In the genomic region with DNA sequence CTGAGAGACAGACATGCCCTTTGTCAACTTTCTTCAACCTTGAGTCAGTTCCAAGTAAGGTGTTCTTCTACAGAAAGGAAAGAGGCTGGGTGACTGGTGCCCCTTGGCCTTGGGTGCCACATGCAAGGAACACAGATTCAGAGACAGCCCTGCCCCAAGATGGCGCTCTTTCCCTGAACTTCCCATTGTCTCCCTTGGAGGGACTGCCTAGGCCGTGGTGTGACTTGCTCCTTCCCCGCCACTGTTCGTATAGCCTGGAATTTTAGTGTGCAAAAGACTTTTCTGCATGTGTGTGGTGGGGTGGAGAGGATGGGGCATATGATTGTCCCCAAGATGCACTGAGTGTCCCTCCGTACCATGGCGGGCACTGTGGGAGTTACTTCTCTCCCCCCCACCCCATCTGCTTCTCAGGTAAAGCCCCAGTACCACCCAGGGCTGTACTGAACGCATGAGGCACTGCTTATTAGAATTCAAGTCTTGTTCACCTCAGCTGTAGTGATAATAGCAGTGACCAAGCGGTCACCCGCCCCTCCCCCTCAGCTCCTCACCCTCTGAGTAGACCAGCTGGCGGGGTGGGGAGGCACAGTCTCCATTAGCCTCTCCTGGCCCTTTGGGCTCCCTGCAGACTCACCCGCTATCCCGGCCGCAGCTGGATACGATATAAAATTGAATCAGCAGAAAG, we compare ENCODE assay signal across 8 mouse cellular contexts.
A peak's percentile ranks its signal among the peaks of the same experiment; 100 is the strongest.
DNase-seq lines count a peak whose midpoint lies in the region; ATAC-seq and TF ChIP-seq lines count a peak whose summit lies in the region.

No protein-coding gene starts in this region.

- DNase-seq in urinary bladder, adult 18-20 months (ENCODE audit: low spot score in 2 of 2): peak; percentile 13 to 42
- no peak for DNase-seq in urinary bladder, postnatal 10 days (ENCODE audit: low spot score)
- DNase-seq in embryo, embryonic 11 days: peak; percentile 75
- peak; percentile 52 for DNase-seq in retina, embryonic 14.5 days (ENCODE audit: low spot score)
- no peak for DNase-seq in ovary, postnatal 10 days (ENCODE audit: low spot score)

- H3K4me2 ChIP-seq in intestine, postnatal 0 days (replicated peaks; ENCODE audit: low read depth): no peak overlapping the region
- peak overlapping the region; percentile 10; the same call in 1 of the 2 replicates for H3K4me2 ChIP-seq in lung, embryonic 15.5 days

- H3K9me3 ChIP-seq in intestine, postnatal 0 days (ENCODE audit: control insufficient read depth): peaks cover 7% of the 10 kb centered on the region; the same call in 1 of the 2 replicates
- no peaks in the 10 kb centered on the region for H3K9me3 ChIP-seq in lung, embryonic 15.5 days

- no peak overlapping the region for H3K9ac ChIP-seq in intestine, postnatal 0 days (ENCODE audit: low read depth, low read length)
- H3K9ac ChIP-seq in lung, embryonic 15.5 days: no peak overlapping the region

- H3K4me3 ChIP-seq in intestine, postnatal 0 days (ENCODE audit: low read depth, low read length): no peak overlapping the region
- H3K4me3 ChIP-seq in lung, embryonic 15.5 days: no peak overlapping the region

- ATAC-seq in granulocyte monocyte progenitor cell, adult 5-6 weeks (replicated peaks; ENCODE audit: poor library complexity, severe bottlenecking): peak; percentile 69
- no peak for ATAC-seq in intestine, postnatal 0 days
- ATAC-seq in lung, embryonic 15.5 days (ENCODE audit: borderline replicate concordance, extremely low read depth, low FRiP score, low TSS enrichment): peak; percentile 64

- TF ChIP-seq CTCF in intestine, postnatal 0 days (IDR thresholded peaks at IDR 0.05; ENCODE audit: low read depth): peak; percentile 70

- H3K4me1 ChIP-seq in intestine, postnatal 0 days (replicated peaks; ENCODE audit: control insufficient read depth, insufficient read depth, low read length): no peaks in the 10 kb centered on the region
- H3K4me1 ChIP-seq in lung, embryonic 15.5 days: peaks cover 8% of the 10 kb centered on the region; the same call in 1 of the 2 replicates

- H3K36me3 ChIP-seq in intestine, postnatal 0 days (ENCODE audit: control insufficient read depth, insufficient read depth): no peaks in the 10 kb centered on the region
- no peaks in the 10 kb centered on the region for H3K36me3 ChIP-seq in lung, embryonic 15.5 days

- WGBS in intestine, postnatal 0 days: 79% methylated on average over 14 of the region's 14 CpGs
- WGBS in lung, embryonic 15.5 days: 62% methylated on average over 14 of the region's 14 CpGs

- no peak overlapping the region for H3K27ac ChIP-seq in intestine, postnatal 0 days (ENCODE audit: low read depth, low read length)
- peak overlapping the region; percentile 74 for H3K27ac ChIP-seq in lung, embryonic 15.5 days

- no peaks in the 10 kb centered on the region for H3K27me3 ChIP-seq in intestine, postnatal 0 days (replicated peaks; ENCODE audit: control insufficient read depth, insufficient read depth, low read length)
- no peaks in the 10 kb centered on the region for H3K27me3 ChIP-seq in lung, embryonic 15.5 days

Comparison
In these comparisons a context has a peak if more than half of its experiments do, and no peak if none do; other contexts are left out.
1. DNase-seq: peak in urinary bladder, adult 18-20 months (2 of 2), embryo, embryonic 11 days (single experiment) and retina, embryonic 14.5 days (single experiment); none in urinary bladder, postnatal 10 days (single experiment) and ovary, postnatal 10 days (single experiment).